Mouse (Mus musculus): ENCODE data around the gene Cldn20.

The Cldn20 gene

DNA sequence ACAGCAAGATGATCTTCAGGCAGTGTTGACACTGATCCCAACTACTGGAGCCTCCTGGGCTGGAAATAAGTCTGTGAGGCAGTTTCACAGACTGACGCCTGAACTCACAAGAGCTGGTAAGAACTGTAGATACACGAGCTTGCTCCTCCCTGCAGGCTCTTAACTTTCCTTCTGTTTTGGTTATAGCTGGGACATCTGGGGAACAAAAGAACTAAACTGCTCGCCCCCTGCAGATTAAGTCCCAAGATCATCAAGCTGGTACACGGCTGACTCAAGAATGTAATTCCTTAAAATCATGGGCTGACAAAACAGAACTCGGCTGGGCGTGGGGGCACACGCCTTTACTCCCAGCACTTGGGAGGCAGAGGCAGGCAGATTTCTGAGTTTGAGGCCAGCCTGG, 1.8 kb upstream of the Cldn20 start:
- no peak for DNase-seq

DNA sequence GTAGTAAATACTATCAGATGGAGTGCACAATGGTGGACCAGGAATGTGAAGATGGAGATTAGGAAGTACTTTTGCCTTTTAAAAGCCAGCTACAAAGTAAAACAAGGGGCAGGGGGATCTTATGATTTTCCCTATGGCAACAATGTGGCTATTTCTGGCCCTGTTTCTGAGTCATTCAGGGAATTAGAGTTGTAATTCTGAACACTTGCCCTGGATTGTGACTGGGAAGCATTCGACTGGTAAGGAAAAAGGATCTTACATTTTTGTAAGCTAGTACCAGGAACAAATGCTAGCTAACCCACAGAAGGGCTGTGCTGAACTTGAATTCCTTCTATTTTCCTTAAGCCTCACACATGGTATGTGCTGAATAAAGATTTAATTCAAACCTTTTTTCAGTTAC, 713 bp upstream of the Cldn20 start:
- no peak for DNase-seq

DNA sequence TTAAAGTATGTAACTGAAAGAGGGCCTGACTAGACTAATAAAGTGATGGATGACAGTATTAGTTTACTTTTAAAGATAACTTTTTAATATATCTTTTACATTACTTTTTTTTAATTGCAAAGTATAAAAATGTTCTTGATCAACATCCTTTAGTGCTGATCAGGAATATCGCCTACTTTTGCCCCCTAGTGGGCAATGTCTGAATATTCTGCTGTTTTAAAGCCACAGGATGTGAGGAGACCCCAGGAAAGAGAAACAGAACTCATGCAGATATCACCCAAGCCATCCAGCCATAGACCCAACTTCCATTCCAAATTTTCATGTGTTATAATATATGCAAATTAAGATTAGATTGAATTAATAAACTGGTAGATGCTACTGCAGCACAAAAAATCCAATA, 1.1 kb downstream of the Cldn20 start:
- peak; percentile 52 for DNase-seq

DNA sequence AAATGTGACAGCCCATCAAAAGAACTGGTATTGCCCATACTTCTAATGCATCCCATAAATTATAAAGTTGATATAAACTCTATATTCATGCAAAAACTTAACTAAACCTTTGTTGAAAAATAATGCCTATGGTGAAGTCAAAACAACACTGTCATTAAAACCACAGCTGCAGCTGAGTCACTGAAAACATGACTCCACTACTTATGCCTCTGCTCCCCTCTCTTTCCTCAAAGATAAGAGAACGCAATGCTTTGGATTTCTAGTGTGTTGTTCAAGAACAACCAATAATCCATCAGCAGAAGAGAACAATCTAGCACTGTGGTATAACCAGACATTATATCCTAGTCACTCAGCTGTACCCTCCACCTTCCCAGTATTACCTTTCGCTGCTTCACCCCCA, 8.0 kb downstream of the Cldn20 start:
- no peak for DNase-seq

DNA sequence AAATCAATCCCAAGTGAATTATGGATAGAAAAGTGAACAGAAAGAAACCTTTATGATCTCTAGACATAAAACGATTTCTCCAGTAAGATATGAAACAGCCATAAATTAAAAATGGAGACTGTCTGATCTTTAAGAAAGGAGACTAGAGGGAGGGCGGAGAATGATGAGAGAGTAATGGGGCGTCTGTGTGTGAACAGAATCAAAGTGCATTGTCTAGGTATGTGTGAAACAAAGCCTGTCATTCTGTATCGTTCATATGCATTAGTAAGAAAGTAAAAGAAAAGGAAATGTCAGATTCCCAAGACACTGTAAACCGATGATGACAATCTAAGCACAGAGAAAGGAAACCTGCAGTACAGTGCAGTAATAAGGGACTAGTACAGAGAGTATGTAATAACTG, 8.7 kb downstream of the Cldn20 start:
- no peak for DNase-seq

DNA sequence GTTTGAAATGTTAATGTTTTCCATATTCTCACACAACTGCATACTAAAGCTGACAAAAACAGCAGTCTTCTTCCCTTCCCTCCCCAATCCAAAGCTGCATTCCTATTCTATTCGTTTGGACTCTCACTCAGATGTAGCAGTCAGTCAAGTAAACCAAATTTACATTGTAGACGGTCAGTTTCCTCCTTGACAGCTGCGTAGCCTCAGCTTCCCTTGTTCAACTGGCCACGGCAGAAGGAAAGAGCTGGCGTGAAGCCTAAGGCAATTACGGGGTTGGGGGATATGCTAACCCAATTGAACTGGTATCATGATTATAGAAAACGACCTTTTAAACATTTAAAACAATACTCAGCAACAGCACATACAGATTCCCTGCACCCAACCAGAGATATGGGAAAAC, 15.4 kb downstream of the Cldn20 start:
- DNase-seq = no peak

DNA sequence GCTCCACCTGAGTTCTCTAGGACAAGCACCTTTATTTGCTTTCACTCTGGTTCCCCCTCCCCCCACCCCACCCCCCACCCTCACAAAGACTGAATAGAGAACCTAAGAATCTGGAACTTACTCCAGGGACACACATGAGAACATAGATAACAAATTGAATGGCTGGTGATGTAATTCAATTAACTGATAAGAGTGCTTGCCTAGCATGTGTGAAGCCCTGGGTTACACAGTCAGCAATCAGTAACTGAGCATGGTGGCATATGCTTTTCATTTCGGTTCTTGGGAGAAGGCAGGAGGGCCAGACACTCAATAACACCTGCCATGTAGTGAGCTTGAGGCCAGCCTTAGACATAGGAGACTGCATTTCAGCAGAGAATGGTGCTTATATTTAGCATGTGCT, 23.9 kb downstream of the Cldn20 start:
- no peak for DNase-seq

DNA sequence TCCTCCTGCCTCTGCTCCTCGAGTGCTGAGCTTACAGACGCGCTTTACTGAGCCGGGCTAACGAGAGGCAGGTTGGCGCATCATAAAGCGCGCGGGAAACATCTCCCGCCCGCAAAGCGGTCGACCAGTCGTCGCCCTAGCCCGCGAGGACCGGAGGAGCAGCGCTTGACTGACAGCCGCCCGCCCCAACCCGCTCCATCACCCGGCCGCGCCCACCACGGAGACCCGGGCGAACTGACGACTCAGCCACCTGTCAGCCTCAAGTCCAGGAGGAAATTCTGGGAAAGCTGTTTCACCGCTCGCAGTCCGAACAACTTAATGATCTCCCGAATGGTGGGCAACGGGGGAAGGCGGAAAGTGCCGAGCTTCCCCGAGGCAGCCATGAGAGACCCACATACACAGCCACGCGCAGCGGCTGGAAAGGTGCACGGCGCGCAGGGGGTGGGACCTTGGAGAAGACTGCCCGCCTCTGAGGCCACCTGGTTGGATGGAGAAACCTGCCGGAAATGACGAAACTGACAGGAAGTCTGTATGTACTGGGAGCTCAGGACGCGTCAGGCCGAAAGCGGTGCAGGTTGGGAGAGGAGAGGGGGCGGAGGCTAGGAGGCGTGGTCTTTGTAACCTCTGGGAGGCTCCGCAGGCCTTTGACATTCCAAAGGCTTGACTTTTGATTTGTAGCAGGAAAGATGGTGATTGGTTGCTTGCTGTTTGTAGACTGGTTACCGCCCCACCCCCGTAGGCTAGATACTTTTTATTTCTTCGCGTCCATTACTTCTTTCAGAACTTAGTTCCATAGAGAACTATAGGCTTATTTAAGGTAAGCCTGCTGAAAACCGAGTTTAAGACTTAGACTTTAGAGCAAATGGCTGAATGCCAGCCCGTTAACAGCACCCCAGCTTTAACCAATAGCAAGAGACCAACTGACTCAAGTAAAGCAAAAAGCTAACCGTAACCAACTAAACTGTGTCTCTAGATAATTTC, 25.3 kb downstream of the Cldn20 start, which contains the start of gene Tfb1m:
Gene Tfb1m (minus strand): TSS at position 451 of the 981 bp plus-strand sequence.
- peak; percentile 100 for DNase-seq

DNA sequence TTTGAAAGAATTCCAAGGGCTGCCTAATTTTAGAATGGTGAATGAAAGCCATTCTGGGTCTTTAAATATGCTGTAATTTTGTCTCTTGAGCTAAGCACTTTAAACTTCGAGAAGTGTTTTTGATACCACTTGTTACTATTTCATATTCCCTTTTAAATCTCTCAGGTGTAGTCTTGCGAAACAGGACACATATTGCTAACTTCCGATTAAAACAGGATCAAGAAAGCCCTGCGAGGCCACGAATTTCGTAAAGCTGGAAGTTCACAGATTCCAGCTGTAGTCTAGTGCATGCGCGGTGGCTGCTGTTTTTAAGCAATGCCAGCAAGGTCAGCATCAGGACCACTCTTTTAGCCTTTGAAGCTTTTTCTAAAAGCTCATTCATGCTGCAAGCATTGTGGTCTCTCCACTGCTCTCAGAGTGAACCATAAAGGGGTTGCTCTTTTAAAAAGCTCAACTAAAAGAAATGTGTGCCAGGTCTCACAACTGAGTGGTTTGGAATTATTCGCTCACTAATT, 26.1 kb downstream of the Cldn20 start:
- DNase-seq = no peak

DNA sequence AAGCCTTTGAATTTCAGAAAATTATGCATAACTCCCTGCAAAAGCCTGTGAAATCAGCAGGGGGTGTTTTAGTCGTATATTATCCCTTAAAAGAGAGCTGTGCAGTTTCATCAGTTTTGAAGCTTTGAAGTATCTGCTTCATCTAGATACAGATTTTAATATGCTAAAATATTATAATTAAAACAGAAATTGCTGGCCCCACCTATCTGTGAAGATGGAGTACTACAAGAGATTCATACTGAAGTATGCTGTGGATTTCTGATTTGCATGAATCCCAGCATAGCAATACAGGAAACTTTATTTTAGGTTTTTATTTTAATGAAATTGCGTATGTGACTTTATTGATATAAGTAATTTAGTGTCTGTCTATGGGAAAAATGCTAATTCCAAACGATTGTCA, 28.2 kb downstream of the Cldn20 start:
- no peak for DNase-seq

DNA sequence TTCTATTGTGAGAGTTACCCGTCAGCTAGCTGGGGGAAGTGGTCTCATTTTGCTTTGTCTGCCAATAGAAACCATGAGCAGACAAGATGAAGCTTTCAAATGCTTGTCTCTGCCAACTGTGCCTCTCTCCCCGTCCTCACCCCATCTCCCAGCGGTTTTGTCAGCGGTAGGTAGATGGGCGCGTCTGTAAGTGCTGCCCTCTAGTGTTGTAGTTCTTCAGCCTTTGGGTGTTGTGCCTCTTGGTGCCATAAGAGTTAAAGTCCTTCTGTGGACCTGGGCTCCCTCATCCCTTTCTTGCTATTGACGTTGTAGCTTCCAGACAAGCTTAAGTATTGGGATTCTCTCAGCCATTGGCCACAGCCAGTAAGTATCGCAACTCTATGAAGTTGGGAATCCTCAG, 30.1 kb downstream of the Cldn20 start:
- DNase-seq = no peak

DNA sequence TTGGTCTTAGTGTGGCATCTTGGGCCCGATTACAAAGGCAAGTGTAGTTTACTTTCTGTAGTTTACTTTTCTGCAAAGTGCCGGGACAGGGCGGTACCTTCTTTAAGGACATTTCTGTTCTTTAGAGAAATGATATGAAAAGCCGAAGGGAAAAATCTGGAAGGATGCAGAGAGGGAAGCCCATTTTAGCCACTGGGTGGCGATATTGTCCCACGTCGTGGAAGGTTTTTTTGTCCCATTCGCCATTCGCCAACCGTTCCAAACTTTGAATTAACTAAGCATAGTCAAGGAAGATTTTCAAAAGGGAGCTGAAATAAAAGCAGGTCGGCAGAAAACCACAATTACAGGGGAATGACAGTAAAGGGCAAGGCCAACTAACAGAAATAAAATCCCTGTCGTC, 38.5 kb downstream of the Cldn20 start:
- peak; percentile 77 for DNase-seq

All from retina, postnatal 1 day (tissue).